Mouse (Mus musculus): ENCODE data around the gene Tctex1d4. TPM values are rescaled to one million over a fixed set of nuclear protein-coding genes. Genes with fewer than 3 reads are reported as not detected.
A peak's percentile ranks its signal among the peaks of the same experiment; 100 is the strongest.

The Tctex1d4 gene
- polyA plus RNA-seq (2014; fragmentation: Nextera tagmentation; extraction: Ambion mirVana) = not detected in 2 replicates

- peak within 1 kb of the TSS; percentile 56 for H3K9ac ChIP-seq (ENCODE audit: low read depth, low read length)
- H3K4me3 ChIP-seq (ENCODE audit: low read depth, low read length) = no peak within 1 kb of the TSS
- peak within 1 kb of the TSS; percentile 86 for H3K27ac ChIP-seq (ENCODE audit: low read depth, low read length)
- no peak for ATAC-seq (replicated peaks; ENCODE audit: insufficient number of reproducible peaks, low FRiP score, low TSS enrichment)
- WGBS (ENCODE audit: insufficient replicate concordance) = 79% methylated on average over 9 of the region's 9 CpGs
- H3K4me2 ChIP-seq = no peak within 1 kb of the TSS; the same call in none of the 2 replicates
- H3K9me3 ChIP-seq (replicated peaks; ENCODE audit: control insufficient read depth, low read length) = no peaks in the 10 kb centered on the region
- H3K27me3 ChIP-seq (ENCODE audit: control insufficient read depth, insufficient read depth, low read length) = peaks cover 9% of the 10 kb centered on the region
- H3K4me1 ChIP-seq (ENCODE audit: control insufficient read depth, insufficient read depth, low read length) = peaks cover 17% of the 10 kb centered on the region
- no peaks in the 10 kb centered on the region for H3K36me3 ChIP-seq (ENCODE audit: control insufficient read depth, insufficient read depth, low read length)
These were observed at the start of gene Tctex1d4 for GRCm38 (mm10) chr4:117126675-117127290. Gene Tctex1d4, plus strand, starts transcription at chr4:117126794.

- ATAC-seq (replicated peaks; ENCODE audit: insufficient number of reproducible peaks, low FRiP score, low TSS enrichment) = no peak
- H3K9ac ChIP-seq (ENCODE audit: low read depth, low read length) = no peak overlapping the region
- no peak overlapping the region for H3K27ac ChIP-seq (ENCODE audit: low read depth, low read length)
- H3K27me3 ChIP-seq (ENCODE audit: control insufficient read depth, insufficient read depth, low read length) = no peaks in the 10 kb centered on the region
- no peak overlapping the region for H3K4me2 ChIP-seq
- H3K4me1 ChIP-seq (ENCODE audit: control insufficient read depth, insufficient read depth, low read length) = no peaks in the 10 kb centered on the region
- no peak overlapping the region for H3K4me3 ChIP-seq (ENCODE audit: low read depth, low read length)
- H3K9me3 ChIP-seq (replicated peaks; ENCODE audit: control insufficient read depth, low read length) = no peaks in the 10 kb centered on the region
- H3K36me3 ChIP-seq (ENCODE audit: control insufficient read depth, insufficient read depth, low read length) = peaks cover 3% of the 10 kb centered on the region; the same call in 1 of the 2 replicates
- WGBS (ENCODE audit: insufficient replicate concordance) = 77% methylated on average over 7 of the region's 7 CpGs
These were observed 38.5 kb upstream of the Tctex1d4 start for GRCm38 (mm10) chr4:117087948-117088640.

GRCm38 (mm10) chr4:117090586-117090985 is 36.0 kb upstream of the Tctex1d4 start:
- H3K4me3 ChIP-seq (ENCODE audit: low read depth, low read length) = no peak overlapping the region
- 71% methylated on average over 7 of the region's 7 CpGs for WGBS (ENCODE audit: insufficient replicate concordance)
- H3K9me3 ChIP-seq (replicated peaks; ENCODE audit: control insufficient read depth, low read length) = no peaks in the 10 kb centered on the region
- no peak; the same call in 1 of the 2 replicates for ATAC-seq (replicated peaks; ENCODE audit: insufficient number of reproducible peaks, low FRiP score, low TSS enrichment)
- H3K4me1 ChIP-seq (ENCODE audit: control insufficient read depth, insufficient read depth, low read length) = no peaks in the 10 kb centered on the region
- no peaks in the 10 kb centered on the region for H3K27me3 ChIP-seq (ENCODE audit: control insufficient read depth, insufficient read depth, low read length)
- H3K9ac ChIP-seq (ENCODE audit: low read depth, low read length) = no peak overlapping the region
- no peak overlapping the region for H3K27ac ChIP-seq (ENCODE audit: low read depth, low read length)
- no peak overlapping the region for H3K4me2 ChIP-seq
- H3K36me3 ChIP-seq (ENCODE audit: control insufficient read depth, insufficient read depth, low read length) = no peaks in the 10 kb centered on the region

GRCm38 (mm10) chr4:117094626-117095361 is 31.8 kb upstream of the Tctex1d4 start:
- peaks cover 6% of the 10 kb centered on the region; the same call in 1 of the 2 replicates for H3K4me1 ChIP-seq (ENCODE audit: control insufficient read depth, insufficient read depth, low read length)
- H3K36me3 ChIP-seq (ENCODE audit: control insufficient read depth, insufficient read depth, low read length) = no peaks in the 10 kb centered on the region
- H3K27me3 ChIP-seq (ENCODE audit: control insufficient read depth, insufficient read depth, low read length) = no peaks in the 10 kb centered on the region
- no peak overlapping the region for H3K4me2 ChIP-seq
- WGBS (ENCODE audit: insufficient replicate concordance) = 81% methylated on average over 3 of the region's 3 CpGs
- no peak overlapping the region for H3K4me3 ChIP-seq (ENCODE audit: low read depth, low read length)
- no peak overlapping the region for H3K9ac ChIP-seq (ENCODE audit: low read depth, low read length)
- no peak for ATAC-seq (replicated peaks; ENCODE audit: insufficient number of reproducible peaks, low FRiP score, low TSS enrichment)
- no peak overlapping the region for H3K27ac ChIP-seq (ENCODE audit: low read depth, low read length)
- H3K9me3 ChIP-seq (replicated peaks; ENCODE audit: control insufficient read depth, low read length) = no peaks in the 10 kb centered on the region

GRCm38 (mm10) chr4:117095551-117096452 is 30.8 kb upstream of the Tctex1d4 start, which contains the start of gene Ptch2:
Gene Ptch2, plus strand, starts transcription at chr4:117096075.
- no peak within 1 kb of the TSS for H3K27ac ChIP-seq (ENCODE audit: low read depth, low read length)
- H3K27me3 ChIP-seq (ENCODE audit: control insufficient read depth, insufficient read depth, low read length) = no peaks in the 10 kb centered on the region
- no peaks in the 10 kb centered on the region for H3K36me3 ChIP-seq (ENCODE audit: control insufficient read depth, insufficient read depth, low read length)
- peak within 1 kb of the TSS; percentile 76 for H3K9ac ChIP-seq (ENCODE audit: low read depth, low read length)
- peak within 1 kb of the TSS; percentile 65 for H3K4me3 ChIP-seq (ENCODE audit: low read depth, low read length)
- under 1% methylated on average over 47 of the region's 50 CpGs for WGBS (ENCODE audit: insufficient replicate concordance)
- peak; percentile 62; the same call in 1 of the 2 replicates for ATAC-seq (replicated peaks; ENCODE audit: insufficient number of reproducible peaks, low FRiP score, low TSS enrichment)
- H3K4me1 ChIP-seq (ENCODE audit: control insufficient read depth, insufficient read depth, low read length) = peaks cover 6% of the 10 kb centered on the region; the same call in 1 of the 2 replicates
- H3K9me3 ChIP-seq (replicated peaks; ENCODE audit: control insufficient read depth, low read length) = no peaks in the 10 kb centered on the region
- H3K4me2 ChIP-seq = peak within 1 kb of the TSS; percentile 100

GRCm38 (mm10) chr4:117096666-117097065 is 29.9 kb upstream of the Tctex1d4 start:
- Histone ChIP-seq H3K4me1 (ENCODE audit: control insufficient read depth, insufficient read depth, low read length) (peaks cover 6% of the 10 kb centered on the region; the same call in 1 of the 2 replicates), H3K9me3 (replicated peaks; ENCODE audit: control insufficient read depth, low read length) (no peaks in the 10 kb centered on the region), H3K36me3 (ENCODE audit: control insufficient read depth, insufficient read depth, low read length) (no peaks in the 10 kb centered on the region), H3K4me3 (ENCODE audit: low read depth, low read length) (peak overlapping the region; percentile 65), H3K27ac (ENCODE audit: low read depth, low read length) (no peak overlapping the region), H3K9ac (ENCODE audit: low read depth, low read length) (peak overlapping the region; percentile 76), H3K4me2 (peak overlapping the region; percentile 100), H3K27me3 (ENCODE audit: control insufficient read depth, insufficient read depth, low read length) (no peaks in the 10 kb centered on the region)
- 19% methylated on average over 5 of the region's 5 CpGs for WGBS (ENCODE audit: insufficient replicate concordance)
- no peak for ATAC-seq (replicated peaks; ENCODE audit: insufficient number of reproducible peaks, low FRiP score, low TSS enrichment)

- H3K27me3 ChIP-seq (ENCODE audit: control insufficient read depth, insufficient read depth, low read length) = no peaks in the 10 kb centered on the region
- ATAC-seq (replicated peaks; ENCODE audit: insufficient number of reproducible peaks, low FRiP score, low TSS enrichment) = no peak
These were observed 28.4 kb upstream of the Tctex1d4 start for GRCm38 (mm10) chr4:117097969-117098763.

More at GRCm38 (mm10) chr4:117097969-117098763, 28.4 kb upstream of the Tctex1d4 start:
- no peaks in the 10 kb centered on the region for H3K36me3 ChIP-seq (ENCODE audit: control insufficient read depth, insufficient read depth, low read length)
- H3K9me3 ChIP-seq (replicated peaks; ENCODE audit: control insufficient read depth, low read length) = no peaks in the 10 kb centered on the region
- WGBS (ENCODE audit: insufficient replicate concordance) = 72% methylated on average over 8 of the region's 8 CpGs
- H3K4me3 ChIP-seq (ENCODE audit: low read depth, low read length) = no peak overlapping the region
- 0 out of 2 replicates have a peak overlapping the region, but pooled peaks have one; percentile 1 for H3K4me2 ChIP-seq
- H3K9ac ChIP-seq (ENCODE audit: low read depth, low read length) = no peak overlapping the region
- H3K27ac ChIP-seq (ENCODE audit: low read depth, low read length) = no peak overlapping the region
- peaks cover 6% of the 10 kb centered on the region; the same call in 1 of the 2 replicates for H3K4me1 ChIP-seq (ENCODE audit: control insufficient read depth, insufficient read depth, low read length)

All from heart, embryonic 11.5 days (tissue).